ENCODE assay signal across 8 mouse cellular contexts in the genomic region with DNA sequence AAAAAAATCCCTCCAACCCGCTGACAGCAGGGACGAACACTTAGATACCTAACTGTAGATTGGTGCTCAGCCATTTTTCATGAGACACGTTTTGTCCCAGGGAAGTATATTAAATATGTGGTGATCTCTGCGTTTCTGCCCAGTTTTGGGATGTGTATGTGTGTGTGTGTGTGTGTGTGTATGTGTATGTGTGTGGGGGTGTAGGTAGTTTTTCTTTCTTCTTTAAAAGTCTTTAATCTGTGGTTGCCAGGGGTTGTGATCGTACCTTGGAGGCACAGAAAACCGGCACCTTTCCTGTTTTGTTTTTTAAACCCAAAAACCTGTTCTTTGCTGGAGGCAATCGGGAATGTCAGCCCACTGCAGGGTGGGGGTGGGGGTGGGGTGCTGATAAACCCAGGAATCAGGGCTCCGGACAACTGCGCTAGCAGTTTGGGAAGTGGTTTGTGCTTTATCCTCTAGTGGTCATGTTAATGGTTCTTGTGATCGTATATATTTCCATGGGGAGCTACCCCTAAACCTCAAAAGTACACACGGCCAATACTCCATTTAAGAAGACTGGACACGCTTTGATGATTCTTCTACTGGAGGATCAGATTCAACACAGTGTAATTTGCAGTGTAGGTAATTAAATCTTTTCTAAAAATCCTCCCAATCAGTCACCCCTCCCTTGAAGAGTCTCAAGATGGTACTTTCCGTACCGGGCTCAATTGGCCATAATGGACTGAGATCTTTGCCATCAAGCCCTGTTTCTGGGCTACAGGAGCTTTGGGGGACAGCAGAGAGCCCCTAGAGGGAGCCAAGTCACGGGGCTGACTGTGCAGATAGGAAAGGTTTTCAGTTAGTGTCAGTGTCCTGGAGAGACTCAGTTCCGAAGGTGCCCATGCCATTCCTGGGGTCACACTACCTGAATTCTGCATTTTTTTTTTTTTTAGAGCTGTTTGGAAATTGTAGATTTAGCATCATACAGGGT. TPM values are rescaled to one million over a fixed set of nuclear protein-coding genes. Genes with fewer than 3 reads are reported as not detected.
DNase-seq lines count a peak whose midpoint lies in the region; ATAC-seq lines count a peak whose summit lies in the region.

No protein-coding gene starts in this region.

- H3K9me3 ChIP-seq in kidney, embryonic 15.5 days (replicated peaks) = no peaks in the 10 kb centered on the region
- H3K9me3 ChIP-seq in hindbrain, embryonic 13.5 days = no peaks in the 10 kb centered on the region
- no peaks in the 10 kb centered on the region for H3K9me3 ChIP-seq in liver, embryonic 16.5 days (replicated peaks; ENCODE audit: control insufficient read depth, low read length)

- no peak for DNase-seq in kidney, postnatal 25 days
- DNase-seq in cerebellum, postnatal 36 days = peak; percentile 20 to 35
- no peak for DNase-seq in spleen, adult 12 weeks (ENCODE audit: low spot score)
- no peak for DNase-seq in thymus, postnatal 25 days

- H3K4me3 ChIP-seq in kidney, embryonic 15.5 days (replicated peaks) = peak overlapping the region; percentile 83
- peak overlapping the region; percentile 69 for H3K4me3 ChIP-seq in hindbrain, embryonic 13.5 days
- peak overlapping the region; percentile 67 for H3K4me3 ChIP-seq in liver, embryonic 16.5 days (ENCODE audit: low read depth, low read length)

- peaks cover 7% of the 10 kb centered on the region for H3K36me3 ChIP-seq in kidney, embryonic 15.5 days
- H3K36me3 ChIP-seq in hindbrain, embryonic 13.5 days = no peaks in the 10 kb centered on the region
- H3K36me3 ChIP-seq in liver, embryonic 16.5 days (ENCODE audit: control insufficient read depth, insufficient read depth) = no peaks in the 10 kb centered on the region

- H3K9ac ChIP-seq in kidney, embryonic 15.5 days = peak overlapping the region; percentile 93
- peak overlapping the region; percentile 80 for H3K9ac ChIP-seq in hindbrain, embryonic 13.5 days
- H3K9ac ChIP-seq in liver, embryonic 16.5 days (ENCODE audit: low read depth, low read length) = no peak overlapping the region

- peak overlapping the region; percentile 86 for H3K4me2 ChIP-seq in kidney, embryonic 15.5 days
- peak overlapping the region; percentile 82 for H3K4me2 ChIP-seq in hindbrain, embryonic 13.5 days
- peak overlapping the region; percentile 59 for H3K4me2 ChIP-seq in liver, embryonic 16.5 days (ENCODE audit: low read depth, low read length)

- WGBS in kidney, embryonic 15.5 days = 11% methylated on average over 16 of the region's 16 CpGs
- 14% methylated on average over 16 of the region's 16 CpGs for WGBS in hindbrain, embryonic 13.5 days
- 10% methylated on average over 16 of the region's 16 CpGs for WGBS in liver, embryonic 16.5 days (ENCODE audit: insufficient replicate concordance)

- H3K4me1 ChIP-seq in kidney, embryonic 15.5 days = peaks cover 24% of the 10 kb centered on the region; the same call in 1 of the 2 replicates
- H3K4me1 ChIP-seq in hindbrain, embryonic 13.5 days (replicated peaks) = peaks cover 17% of the 10 kb centered on the region
- H3K4me1 ChIP-seq in liver, embryonic 16.5 days (ENCODE audit: control insufficient read depth, low read depth, low read length) = no peaks in the 10 kb centered on the region

- no peak for ATAC-seq in kidney, embryonic 15.5 days (replicated peaks; ENCODE audit: low FRiP score)
- no peak for ATAC-seq in hindbrain, embryonic 13.5 days (ENCODE audit: low FRiP score)
- no peak for ATAC-seq in liver, embryonic 16.5 days (ENCODE audit: low read depth)
- ATAC-seq in activated CD4-positive, CD25-positive, alpha-beta regulatory T cell, adult 4 months = no peak

- no peaks in the 10 kb centered on the region for H3K27me3 ChIP-seq in kidney, embryonic 15.5 days
- H3K27me3 ChIP-seq in hindbrain, embryonic 13.5 days = 0 out of 2 replicates have a peak, but pooled peaks cover 7% of the 10 kb centered on the region
- H3K27me3 ChIP-seq in liver, embryonic 16.5 days (ENCODE audit: control insufficient read depth, insufficient read depth, low read depth, low read length) = peaks cover 30% of the 10 kb centered on the region

- peak overlapping the region; percentile 97 for H3K27ac ChIP-seq in kidney, embryonic 15.5 days
- H3K27ac ChIP-seq in hindbrain, embryonic 13.5 days = peak overlapping the region; percentile 82; the same call in 1 of the 2 replicates
- no peak overlapping the region for H3K27ac ChIP-seq in liver, embryonic 16.5 days (ENCODE audit: low read length)

RNA-seq across cellular contexts. Expression of a gene that starts 1.4 kb away (rescaled TPM):
- polyA plus RNA-seq in kidney, embryonic 15.5 days (2015; fragmentation: Nextera tagmentation; extraction: Ambion mirVana) = 7.8 and 9.0 TPM in 2 replicates
- polyA plus RNA-seq in hindbrain, embryonic 13.5 days (2015; fragmentation: Nextera tagmentation; extraction: Ambion mirVana) = 3.7 and 4.3 TPM in 2 replicates
- polyA plus RNA-seq in liver, embryonic 16.5 days (2015; fragmentation: Nextera tagmentation; extraction: Ambion mirVana) = 1.1 and 1.6 TPM in 2 replicates
- polyA plus RNA-seq in activated CD4-positive, CD25-positive, alpha-beta regulatory T cell, adult 4 months (2017; shearing (Covaris generic)) = under 1 TPM; 0.19 to 0.32 TPM

Comparison
In these comparisons a context has a peak if more than half of its experiments do, and no peak if none do; other contexts are left out.
1. DNase-seq: peak in cerebellum, postnatal 36 days (2 of 2); none in kidney, postnatal 25 days (0 of 2), spleen, adult 12 weeks (single experiment) and thymus, postnatal 25 days (single experiment).
2. Peak in every context shown above with its lines, with median percentiles within 50 percentile points of each other: H3K4me2 ChIP-seq and H3K4me3 ChIP-seq.